1 mouse cellular context compared by ENCODE assay signal in the genomic region with DNA sequence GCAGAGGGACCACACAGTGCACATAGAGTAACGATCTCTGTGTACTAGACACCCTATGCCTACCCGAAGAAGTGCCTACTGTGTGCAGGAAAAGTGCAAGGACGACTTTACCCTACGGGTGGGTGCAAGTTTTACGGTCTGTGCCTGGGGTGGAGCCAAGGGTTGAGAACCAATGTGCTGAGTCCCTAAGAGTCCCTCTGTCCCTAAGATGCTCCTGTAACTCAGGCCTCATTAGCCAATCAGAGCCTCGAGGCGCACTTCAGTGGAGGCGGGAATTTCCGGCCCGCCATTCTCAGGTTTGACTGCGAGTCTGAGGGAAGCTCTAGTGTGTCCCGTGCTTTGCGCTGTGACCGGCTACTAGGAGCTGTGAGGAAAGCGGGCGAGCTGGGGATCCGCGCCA. TPM values are rescaled to one million over a fixed set of nuclear protein-coding genes. Genes with fewer than 3 reads are reported as not detected.
"Had no signal": no experiment of that assay in that cellular context is flagged by ENCODE, and none has a peak within 500 bp of the region (broad histone marks: within the 10 kb centered on the region; RNA-seq: fewer than 3 reads in every experiment).

No protein-coding gene starts in this region.

RNA-seq across cellular contexts. Expression of gene Zfp433, which starts 17.5 kb away (rescaled TPM):
- polyA plus RNA-seq: erythroblast, embryonic 14.5 days had no signal
